Mouse (Mus musculus): ENCODE results near the gene Nectin1. TPM values are rescaled to one million over a fixed set of nuclear protein-coding genes. Genes with fewer than 3 reads are reported as not detected.

Nectin1 gene
- polyA plus RNA-seq, 1 experiment from 2014 or later: 1.5 TPM

- no peak for ATAC-seq (ENCODE audit: extremely low read depth, insufficient number of reproducible peaks, low FRiP score, low TSS enrichment)
- Histone ChIP-seq H3K36me3 (no peaks in the 10 kb centered on the region), H3K9me3 (no peaks in the 10 kb centered on the region), H3K27me3 (replicated peaks) (peaks cover 63% of the 10 kb centered on the region), H3K4me3 (no peak overlapping the region), H3K9ac (no peak overlapping the region), H3K27ac (replicated peaks) (no peak overlapping the region), H3K4me1 (peaks cover 11% of the 10 kb centered on the region), H3K4me2 (no peak overlapping the region)
- WGBS: 3% methylated on average over 5 of the region's 8 CpGs
These were observed 99.3 kb downstream of the Nectin1 start for GRCm38 (mm10) chr9:43842921-43843577.

GRCm38 (mm10) chr9:43843711-43844127 is 99.9 kb downstream of the Nectin1 start:
- no peak overlapping the region for H3K4me3 ChIP-seq
- H3K36me3 ChIP-seq: no peaks in the 10 kb centered on the region
- WGBS: 2% methylated on average over 3 of the region's 3 CpGs
- no peaks in the 10 kb centered on the region for H3K9me3 ChIP-seq
- H3K9ac ChIP-seq: no peak overlapping the region
- ATAC-seq (ENCODE audit: extremely low read depth, insufficient number of reproducible peaks, low FRiP score, low TSS enrichment): no peak
- H3K4me1 ChIP-seq: peaks cover 11% of the 10 kb centered on the region
- H3K27me3 ChIP-seq (replicated peaks): peaks cover 63% of the 10 kb centered on the region
- H3K4me2 ChIP-seq: no peak overlapping the region
- no peak overlapping the region for H3K27ac ChIP-seq (replicated peaks)

- Histone ChIP-seq H3K9ac (no peak overlapping the region), H3K4me2 (0 out of 2 replicates have a peak overlapping the region, but pooled peaks have one; percentile 19), H3K9me3 (no peaks in the 10 kb centered on the region), H3K4me1 (peaks cover 19% of the 10 kb centered on the region), H3K4me3 (no peak overlapping the region), H3K27me3 (replicated peaks) (peaks cover 59% of the 10 kb centered on the region), H3K36me3 (no peaks in the 10 kb centered on the region), H3K27ac (replicated peaks) (no peak overlapping the region)
- no peak for ATAC-seq (ENCODE audit: extremely low read depth, insufficient number of reproducible peaks, low FRiP score, low TSS enrichment)
- 7% methylated on average over 17 of the region's 17 CpGs for WGBS
These were observed 102.1 kb downstream of the Nectin1 start for GRCm38 (mm10) chr9:43845660-43846455.

- no peak for ATAC-seq (ENCODE audit: extremely low read depth, insufficient number of reproducible peaks, low FRiP score, low TSS enrichment)
- Histone ChIP-seq H3K27ac (replicated peaks) (no peak overlapping the region), H3K9ac (no peak overlapping the region), H3K27me3 (replicated peaks) (peaks cover 45% of the 10 kb centered on the region), H3K36me3 (no peaks in the 10 kb centered on the region), H3K9me3 (no peaks in the 10 kb centered on the region), H3K4me3 (no peak overlapping the region), H3K4me2 (no peak overlapping the region), H3K4me1 (peaks cover 18% of the 10 kb centered on the region)
- 65% methylated on average over 5 of the region's 5 CpGs for WGBS
These were observed 104.1 kb downstream of the Nectin1 start for GRCm38 (mm10) chr9:43847861-43848260.

GRCm38 (mm10) chr9:43850281-43850680 is 106.5 kb downstream of the Nectin1 start:
- Histone ChIP-seq H3K4me1 (peaks cover 12% of the 10 kb centered on the region), H3K4me3 (no peak overlapping the region), H3K4me2 (no peak overlapping the region), H3K36me3 (no peaks in the 10 kb centered on the region), H3K27me3 (replicated peaks) (peaks cover 23% of the 10 kb centered on the region), H3K27ac (replicated peaks) (no peak overlapping the region; the same call in 1 of the 2 replicates), H3K9me3 (no peaks in the 10 kb centered on the region), H3K9ac (no peak overlapping the region)
- 69% methylated on average over 8 of the region's 8 CpGs for WGBS
- ATAC-seq (ENCODE audit: extremely low read depth, insufficient number of reproducible peaks, low FRiP score, low TSS enrichment): no peak

GRCm38 (mm10) chr9:43851154-43851553 is 107.4 kb downstream of the Nectin1 start:
- Histone ChIP-seq H3K27ac (replicated peaks) (no peak overlapping the region), H3K4me2 (no peak overlapping the region), H3K9ac (no peak overlapping the region), H3K4me1 (peaks cover 8% of the 10 kb centered on the region; the same call in 1 of the 2 replicates), H3K36me3 (no peaks in the 10 kb centered on the region), H3K9me3 (no peaks in the 10 kb centered on the region), H3K4me3 (no peak overlapping the region), H3K27me3 (replicated peaks) (peaks cover 14% of the 10 kb centered on the region)
- no peak for ATAC-seq (ENCODE audit: extremely low read depth, insufficient number of reproducible peaks, low FRiP score, low TSS enrichment)
- WGBS: 66% methylated on average over 7 of the region's 7 CpGs

GRCm38 (mm10) chr9:43855887-43856286 is 112.1 kb downstream of the Nectin1 start:
- ATAC-seq (ENCODE audit: extremely low read depth, insufficient number of reproducible peaks, low FRiP score, low TSS enrichment): no peak

More at GRCm38 (mm10) chr9:43855887-43856286, 112.1 kb downstream of the Nectin1 start:
- H3K4me2 ChIP-seq: no peak overlapping the region
- no peaks in the 10 kb centered on the region for H3K9me3 ChIP-seq
- H3K4me1 ChIP-seq: no peaks in the 10 kb centered on the region
- H3K27ac ChIP-seq (replicated peaks): no peak overlapping the region
- peaks cover 4% of the 10 kb centered on the region for H3K27me3 ChIP-seq (replicated peaks)
- H3K4me3 ChIP-seq: no peak overlapping the region
- 77% methylated on average over 7 of the region's 7 CpGs for WGBS
- H3K36me3 ChIP-seq: no peaks in the 10 kb centered on the region
- no peak overlapping the region for H3K9ac ChIP-seq

All from heart, embryonic 13.5 days (tissue).